Mouse (Mus musculus) stomach, embryonic 15.5 days (tissue): ENCODE measurements around the gene Ubac2. TPM values are rescaled to one million over a fixed set of nuclear protein-coding genes. Genes with fewer than 3 reads are reported as not detected.

Source experiments
- ATAC-seq: fragments of 200-750 bp; cut with Nextera tagmentation; 2 replicates; pipeline ENCODE4 v1.8.0; 2017; ENCODE audit warnings: low read depth, moderate number of reproducible peaks, moderate TSS enrichment; ENCODE audit not compliant: insufficient read depth, low FRiP score
- H3K27ac ChIP-seq: fragments of 300-500 bp; sonication (generic); 2 replicates; pipeline ENCODE4 v1.5.1; 2015; ENCODE audit warnings: mild to moderate bottlenecking, inconsistent platforms
- H3K27me3 ChIP-seq: fragments of 300-500 bp; sonication (generic); replicated peaks from 2 replicates; pipeline ENCODE4 v1.6.1; 2015; ENCODE audit warnings: inconsistent platforms
- H3K36me3 ChIP-seq: fragments of 300-500 bp; sonication (generic); 2 replicates; pipeline ENCODE4 v1.6.1; 2015; ENCODE audit warnings: inconsistent platforms
- H3K4me1 ChIP-seq: fragments of 300-500 bp; sonication (generic); 2 replicates; pipeline ENCODE4 v1.6.1; 2015; ENCODE audit warnings: inconsistent platforms
- H3K4me2 ChIP-seq: fragments of 300-500 bp; sonication (generic); 2 replicates; pipeline ENCODE4 v1.6.1; 2015; ENCODE audit warnings: mild to moderate bottlenecking, inconsistent platforms
- H3K4me3 ChIP-seq: fragments of 300-500 bp; sonication (generic); replicated peaks from 2 replicates; pipeline ENCODE4 v1.5.1; 2015; ENCODE audit warnings: inconsistent platforms
- H3K9ac ChIP-seq: fragments of 300-500 bp; sonication (generic); 2 replicates; pipeline ENCODE4 v1.6.1; 2015; ENCODE audit warnings: inconsistent platforms
- H3K9me3 ChIP-seq: fragments of 300-500 bp; sonication (generic); 2 replicates; pipeline ENCODE4 v1.6.1; 2016; ENCODE audit warnings: inconsistent platforms
- WGBS: fragments of 180-500 bp; shearing (Covaris S2); methylation state at CpG from one replicate; pipeline ENCODE4 v1.1.7; 2015; 5-methylcytosine and 5-hydroxymethylcytosine counted together
- polyA plus RNA-seq: library from polyadenylated mRNA; unstranded; fragments of >200 nt; fragmentation: Nextera tagmentation; extraction: Ambion mirVana; gene quantifications from 2 replicates; pipeline ENCODE4 v1.2.1, GENCODE M21; 2015

Gene Ubac2
- polyA plus RNA-seq, 1 experiment from 2014 or later = 61.6 TPM

DNA sequence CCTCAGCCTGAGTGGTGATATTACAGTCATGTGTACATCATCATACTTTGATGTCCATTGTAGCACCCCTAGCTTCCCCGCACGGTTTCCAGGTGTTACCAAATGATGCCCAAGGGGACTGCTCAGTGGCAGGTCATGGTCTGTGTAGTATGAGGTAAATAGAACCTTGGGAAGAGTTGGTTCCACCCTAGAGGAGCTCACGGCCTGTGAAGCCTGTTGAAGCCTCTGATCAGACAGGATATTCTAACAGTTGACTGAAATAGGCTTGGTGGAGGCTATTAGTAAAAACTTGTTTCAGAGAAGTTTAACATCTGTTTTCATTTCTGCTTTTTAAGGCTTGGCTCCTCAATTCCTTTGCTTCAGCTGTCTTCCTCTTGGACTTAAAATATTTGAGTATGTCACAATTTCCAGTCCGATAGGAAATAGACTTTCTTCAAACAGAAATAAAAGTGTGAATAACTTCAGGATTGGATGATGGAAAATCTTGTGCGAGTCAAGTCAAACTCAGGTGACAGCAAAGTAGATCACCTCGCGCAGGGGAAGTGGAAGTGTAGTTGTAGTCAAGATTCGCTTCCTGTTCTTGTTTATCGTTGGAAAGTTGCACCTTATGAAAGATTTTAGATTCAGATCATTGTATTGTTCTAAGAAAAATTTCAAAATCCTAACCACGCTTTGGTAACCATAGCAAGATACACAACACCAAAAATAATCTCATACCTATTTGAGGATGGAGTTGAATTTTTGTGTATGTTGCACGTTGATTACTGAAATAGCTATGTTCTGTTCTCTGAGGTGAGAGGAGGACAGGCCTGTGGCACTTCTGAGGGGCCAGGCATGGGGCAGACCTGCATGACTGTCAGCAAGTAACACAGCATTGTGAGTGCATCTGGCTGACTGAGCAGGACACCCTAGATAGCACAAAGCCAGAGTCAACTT is 60.1 kb downstream of the Ubac2 start:
- Histone ChIP-seq H3K4me1 (no peaks in the 10 kb centered on the region), H3K4me2 (no peak overlapping the region), H3K9me3 (no peaks in the 10 kb centered on the region), H3K27me3 (no peaks in the 10 kb centered on the region), H3K27ac (no peak overlapping the region), H3K9ac (no peak overlapping the region), H3K4me3 (no peak overlapping the region), H3K36me3 (0 out of 2 replicates have a peak, but pooled peaks cover 3% of the 10 kb centered on the region)
- 87% methylated on average over 11 of the region's 11 CpGs for WGBS
- no peak for ATAC-seq

- H3K4me1 ChIP-seq = no peaks in the 10 kb centered on the region
- H3K4me2 ChIP-seq = no peak overlapping the region
- H3K4me3 ChIP-seq = no peak overlapping the region
- H3K36me3 ChIP-seq = 0 out of 2 replicates have a peak, but pooled peaks cover under 1% of the 10 kb centered on the region
- H3K9me3 ChIP-seq = no peaks in the 10 kb centered on the region
- ATAC-seq = no peak
- no peak overlapping the region for H3K9ac ChIP-seq
- H3K27ac ChIP-seq = no peak overlapping the region
- 89% methylated on average over 3 of the region's 3 CpGs for WGBS
- no peaks in the 10 kb centered on the region for H3K27me3 ChIP-seq
Measured at GRCm38 (mm10) chr14:121939582-121939981, 61.2 kb downstream of the Ubac2 start.

GRCm38 (mm10) chr14:121946131-121946530 is 67.7 kb downstream of the Ubac2 start:
- H3K4me2 ChIP-seq = no peak overlapping the region
- no peak overlapping the region for H3K4me3 ChIP-seq
- H3K27ac ChIP-seq = no peak overlapping the region
- peaks cover 3% of the 10 kb centered on the region; the same call in 1 of the 2 replicates for H3K4me1 ChIP-seq
- no peaks in the 10 kb centered on the region for H3K9me3 ChIP-seq
- no peaks in the 10 kb centered on the region for H3K27me3 ChIP-seq
- H3K9ac ChIP-seq = no peak overlapping the region
- no peaks in the 10 kb centered on the region for H3K36me3 ChIP-seq
- ATAC-seq = no peak
- 76% methylated on average over 5 of the region's 5 CpGs for WGBS

- H3K27ac ChIP-seq = peak overlapping the region; percentile 35; the same call in 1 of the 2 replicates
- no peaks in the 10 kb centered on the region for H3K9me3 ChIP-seq
- no peak overlapping the region for H3K9ac ChIP-seq
Measured at GRCm38 (mm10) chr14:121946728-121947127, 68.3 kb downstream of the Ubac2 start.

DNA sequence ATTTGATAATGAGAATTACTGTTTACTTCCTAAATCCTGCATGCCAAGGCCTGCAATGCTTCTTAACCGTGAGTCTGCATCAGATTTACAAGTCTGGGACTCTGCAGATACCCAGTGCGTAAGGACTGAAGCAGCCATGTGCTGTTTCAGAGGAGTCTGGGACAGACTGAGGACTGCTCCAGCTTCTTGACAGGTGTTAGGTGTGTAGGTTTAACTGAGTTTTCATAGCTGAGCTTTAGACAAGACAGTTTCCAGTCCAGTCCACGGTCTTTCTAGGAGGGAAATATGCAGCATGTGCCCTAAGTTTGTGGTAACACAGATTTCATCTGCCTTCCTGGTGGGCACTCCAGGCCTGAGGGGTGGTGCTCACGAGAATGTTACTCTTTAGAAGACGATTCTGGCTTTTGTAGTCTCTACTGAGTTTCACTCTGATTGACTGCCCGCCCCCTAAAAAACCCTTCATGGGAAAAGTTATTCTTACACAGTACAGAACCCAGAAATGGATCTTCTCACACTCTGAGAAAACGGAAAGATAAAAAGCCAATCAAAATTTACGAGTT is 68.9 kb downstream of the Ubac2 start:
- no peak overlapping the region for H3K4me3 ChIP-seq
- H3K4me2 ChIP-seq = no peak overlapping the region
- 0 out of 2 replicates have a peak overlapping the region, but pooled peaks have one; percentile 35 for H3K27ac ChIP-seq
- no peaks in the 10 kb centered on the region for H3K36me3 ChIP-seq
- 60% methylated on average over 8 of the region's 8 CpGs for WGBS
- H3K4me1 ChIP-seq = peaks cover 6% of the 10 kb centered on the region; the same call in 1 of the 2 replicates
- H3K9ac ChIP-seq = no peak overlapping the region
- no peaks in the 10 kb centered on the region for H3K27me3 ChIP-seq
- H3K9me3 ChIP-seq = no peaks in the 10 kb centered on the region
- no peak for ATAC-seq

More at GRCm38 (mm10) chr14:121946728-121947127, 68.3 kb downstream of the Ubac2 start:
- no peak overlapping the region for H3K4me2 ChIP-seq
- H3K36me3 ChIP-seq = no peaks in the 10 kb centered on the region
- WGBS = 39% methylated on average over 8 of the region's 8 CpGs
- ATAC-seq = no peak
- H3K4me1 ChIP-seq = peaks cover 6% of the 10 kb centered on the region; the same call in 1 of the 2 replicates
- no peak overlapping the region for H3K4me3 ChIP-seq
- no peaks in the 10 kb centered on the region for H3K27me3 ChIP-seq

DNA sequence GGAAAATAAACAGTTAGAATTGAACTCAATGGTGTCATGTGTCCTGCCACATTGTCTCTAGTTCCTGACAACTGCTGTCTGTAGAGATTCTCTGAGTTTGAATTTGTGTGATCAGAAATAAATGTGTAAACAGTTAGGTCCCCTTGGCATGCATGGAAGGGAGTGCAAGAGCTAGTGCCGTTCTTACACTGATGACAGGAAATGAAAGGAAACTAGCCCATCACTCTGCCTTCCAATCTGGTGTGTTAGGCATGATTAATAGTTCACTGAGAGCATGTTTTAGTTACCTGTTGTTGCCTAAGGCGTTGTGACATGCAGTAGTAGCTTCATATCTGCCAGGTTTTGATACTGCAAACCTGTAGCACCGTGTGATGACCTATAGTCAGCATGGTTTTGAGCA is 69.5 kb downstream of the Ubac2 start:
- ATAC-seq = no peak
- WGBS = 74% methylated on average over 3 of the region's 3 CpGs

DNA sequence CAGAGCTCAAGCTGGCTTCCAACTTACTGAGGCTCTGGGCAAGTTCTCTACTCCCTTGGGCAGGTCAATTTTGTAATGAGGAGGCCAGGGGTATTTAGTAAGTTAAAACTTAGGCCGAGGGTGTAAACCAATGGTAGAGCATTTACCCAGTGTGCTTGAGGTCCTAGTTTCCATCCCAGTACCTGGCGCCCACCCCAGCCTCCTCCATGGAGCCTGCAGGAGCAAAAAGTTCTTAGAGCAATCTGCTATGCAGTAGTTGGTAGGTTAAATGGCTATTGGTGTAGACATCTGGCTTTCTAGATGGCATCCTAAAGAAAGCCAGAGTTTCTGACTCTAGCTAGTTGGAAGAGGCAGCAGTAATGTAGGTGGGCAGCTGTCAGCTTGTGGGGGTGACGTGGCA is 71.0 kb downstream of the Ubac2 start:
- ATAC-seq = no peak
- H3K4me3 ChIP-seq = no peak overlapping the region
- no peak overlapping the region for H3K27ac ChIP-seq
- H3K9ac ChIP-seq = no peak overlapping the region
- 87% methylated on average over 3 of the region's 3 CpGs for WGBS
- peaks cover 6% of the 10 kb centered on the region; the same call in 1 of the 2 replicates for H3K4me1 ChIP-seq
- peaks cover 4% of the 10 kb centered on the region; the same call in 1 of the 2 replicates for H3K36me3 ChIP-seq
- no peaks in the 10 kb centered on the region for H3K9me3 ChIP-seq
- no peak overlapping the region for H3K4me2 ChIP-seq
- no peaks in the 10 kb centered on the region for H3K27me3 ChIP-seq

More for the DNA sequence above, 69.5 kb downstream of the Ubac2 start:
- Histone ChIP-seq H3K4me1 (peaks cover 6% of the 10 kb centered on the region; the same call in 1 of the 2 replicates), H3K4me2 (no peak overlapping the region), H3K9me3 (no peaks in the 10 kb centered on the region), H3K27me3 (no peaks in the 10 kb centered on the region), H3K9ac (no peak overlapping the region), H3K27ac (no peak overlapping the region), H3K36me3 (no peaks in the 10 kb centered on the region), H3K4me3 (no peak overlapping the region)

GRCm38 (mm10) chr14:121949897-121950296 is 71.5 kb downstream of the Ubac2 start:
- H3K4me3 ChIP-seq = no peak overlapping the region
- no peaks in the 10 kb centered on the region for H3K27me3 ChIP-seq
- H3K4me1 ChIP-seq = peaks cover 6% of the 10 kb centered on the region; the same call in 1 of the 2 replicates
- ATAC-seq = no peak
- WGBS = 91% methylated on average over 5 of the region's 5 CpGs
- H3K27ac ChIP-seq = no peak overlapping the region
- no peak overlapping the region for H3K4me2 ChIP-seq
- no peak overlapping the region for H3K9ac ChIP-seq
- peaks cover 8% of the 10 kb centered on the region; the same call in 1 of the 2 replicates for H3K36me3 ChIP-seq
- H3K9me3 ChIP-seq = no peaks in the 10 kb centered on the region

DNA sequence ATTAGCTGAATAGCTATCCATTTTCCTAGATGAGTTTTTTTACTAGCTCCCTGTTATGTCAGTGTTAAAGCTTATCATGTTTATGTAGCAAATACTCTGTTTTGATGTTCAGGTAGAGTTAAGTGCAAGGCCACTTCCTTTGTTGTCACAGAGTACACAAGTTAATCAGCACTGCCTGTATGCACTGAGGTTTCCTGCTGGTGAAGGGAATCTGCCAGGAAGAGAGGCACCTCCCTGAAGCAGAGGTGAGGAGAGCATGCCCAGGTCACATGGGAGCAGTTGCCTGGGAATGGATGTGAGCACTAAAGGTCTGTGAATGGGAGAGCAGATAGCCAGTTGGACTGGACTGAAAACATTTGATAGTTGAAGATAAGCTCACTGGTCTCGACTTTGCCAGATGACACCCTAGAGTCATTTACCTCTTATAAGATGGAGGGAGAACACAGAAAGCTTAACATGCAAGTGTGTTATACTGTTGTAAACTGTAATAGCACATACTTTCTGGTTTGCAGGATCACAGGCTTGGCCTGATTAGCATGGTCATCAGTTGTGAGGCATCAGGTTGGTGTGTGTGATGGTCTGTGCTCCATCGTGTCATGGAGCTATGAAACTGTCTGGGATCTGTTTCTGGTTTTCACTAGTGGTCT is 73.1 kb downstream of the Ubac2 start:
- peaks cover 6% of the 10 kb centered on the region; the same call in 1 of the 2 replicates for H3K4me1 ChIP-seq
- 56% methylated on average over 2 of the region's 2 CpGs for WGBS
- no peak overlapping the region for H3K9ac ChIP-seq
- no peaks in the 10 kb centered on the region for H3K27me3 ChIP-seq
- no peak overlapping the region for H3K4me2 ChIP-seq
- no peak overlapping the region for H3K4me3 ChIP-seq
- H3K36me3 ChIP-seq = peaks cover 8% of the 10 kb centered on the region; the same call in 1 of the 2 replicates
- no peak overlapping the region for H3K27ac ChIP-seq
- no peaks in the 10 kb centered on the region for H3K9me3 ChIP-seq
- ATAC-seq = peak; percentile 60; the same call in 1 of the 2 replicates

- Histone ChIP-seq H3K27ac (no peak overlapping the region), H3K4me2 (no peak overlapping the region), H3K9me3 (no peaks in the 10 kb centered on the region), H3K36me3 (peaks cover 8% of the 10 kb centered on the region; the same call in 1 of the 2 replicates), H3K4me3 (no peak overlapping the region), H3K9ac (no peak overlapping the region), H3K4me1 (peaks cover 5% of the 10 kb centered on the region; the same call in 1 of the 2 replicates), H3K27me3 (no peaks in the 10 kb centered on the region)
- 77% methylated on average over 5 of the region's 5 CpGs for WGBS
- no peak for ATAC-seq
Measured at GRCm38 (mm10) chr14:121952046-121952400, 73.6 kb downstream of the Ubac2 start.

GRCm38 (mm10) chr14:121954129-121954528 is 75.7 kb downstream of the Ubac2 start:
- 0 out of 2 replicates have a peak, but pooled peaks cover 3% of the 10 kb centered on the region for H3K4me1 ChIP-seq
- no peak overlapping the region for H3K4me2 ChIP-seq
- no peaks in the 10 kb centered on the region for H3K9me3 ChIP-seq
- H3K27ac ChIP-seq = no peak overlapping the region
- H3K27me3 ChIP-seq = no peaks in the 10 kb centered on the region
- WGBS = 92% methylated on average over 11 of the region's 11 CpGs
- H3K9ac ChIP-seq = no peak overlapping the region
- no peak for ATAC-seq
- H3K36me3 ChIP-seq = peaks cover 8% of the 10 kb centered on the region; the same call in 1 of the 2 replicates
- H3K4me3 ChIP-seq = no peak overlapping the region
